Mouse (Mus musculus) c-Kit-positive CD71-positive TER-119-negative erythroid progenitor cells, embryonic 14.5 days (primary cell): ENCODE measurements around the gene Tgm2.

Experiments used
- DNase-seq: peaks from one replicate; pipeline ENCODE4 v3.0.0-alpha.2; 2013; ENCODE audit warnings: low read depth

The Tgm2 gene

DNA sequence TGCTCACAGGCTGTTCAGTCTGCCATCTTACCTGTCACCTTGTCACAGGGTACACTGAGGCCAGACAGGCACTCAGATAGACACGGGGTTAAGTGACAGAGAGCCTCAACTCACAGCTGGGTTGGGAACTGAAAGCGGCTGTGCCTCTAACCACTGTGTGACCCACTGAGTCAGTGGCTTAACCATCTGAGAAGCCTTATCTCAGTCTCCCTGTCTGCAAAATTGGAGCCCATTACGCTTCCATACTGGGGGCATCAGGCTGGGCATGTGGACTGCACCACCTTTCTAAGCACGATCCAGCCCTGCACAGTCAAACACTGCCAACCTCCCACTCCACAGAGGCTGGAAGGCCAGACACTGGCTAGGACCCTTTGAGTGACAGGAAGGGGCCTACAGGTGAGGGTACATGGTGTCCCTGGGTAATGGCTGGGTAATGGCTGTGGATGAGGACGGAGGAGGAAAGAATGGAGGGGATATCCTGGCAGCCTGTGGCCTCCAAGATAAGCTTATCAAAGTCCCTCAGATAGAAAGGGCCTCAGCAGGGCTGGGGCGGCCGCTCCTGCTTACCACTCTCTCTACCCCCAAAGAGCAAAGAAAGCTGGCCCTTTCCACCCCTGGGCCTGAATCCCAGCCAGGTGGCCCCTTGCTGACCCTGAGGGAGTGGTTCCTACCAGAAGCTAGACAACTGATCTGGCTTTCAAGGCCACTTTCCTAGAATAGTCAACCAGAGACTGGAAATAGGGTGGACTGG is 4.4 kb downstream of the Tgm2 start:
- DNase-seq, result peak; percentile 93

DNA sequence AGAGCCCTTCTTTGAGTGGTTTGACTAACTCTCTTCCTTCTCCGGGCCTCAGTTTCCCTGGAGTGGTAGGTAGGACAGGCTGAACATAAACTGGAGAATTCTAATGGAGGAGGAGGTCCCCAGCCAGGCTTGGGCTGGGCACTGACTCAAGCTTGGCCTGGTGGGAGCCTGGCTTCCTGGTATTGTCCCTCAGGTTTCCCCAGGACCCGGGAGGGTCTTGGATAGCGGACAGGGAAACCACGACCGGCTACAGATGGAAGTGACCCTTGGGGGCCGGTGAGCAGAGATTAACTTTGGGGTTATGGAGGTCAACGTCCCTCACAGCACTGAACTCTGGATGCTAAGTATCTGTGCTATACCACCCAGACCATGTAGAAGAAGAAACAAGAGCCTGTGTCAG is 5.0 kb downstream of the Tgm2 start:
- DNase-seq, result no peak

DNA sequence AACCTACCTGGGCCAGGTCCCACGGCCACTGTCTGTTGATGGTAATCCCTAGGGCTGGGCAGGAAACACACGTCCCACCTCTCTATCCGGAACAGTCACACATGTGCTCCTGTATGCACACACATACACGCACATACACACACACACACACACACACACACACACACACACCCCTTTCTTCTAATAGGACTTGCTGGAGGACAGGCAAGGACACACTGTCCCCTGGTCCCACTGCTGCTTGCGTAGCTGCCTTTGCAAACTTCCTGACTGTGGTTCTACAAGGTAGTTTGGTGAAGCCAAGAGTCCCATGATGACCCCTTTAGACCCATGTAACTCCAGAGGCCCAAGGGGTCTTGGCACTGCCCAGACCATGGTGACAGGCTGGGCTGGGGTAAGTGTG is 5.6 kb downstream of the Tgm2 start:
- DNase-seq, result no peak

DNA sequence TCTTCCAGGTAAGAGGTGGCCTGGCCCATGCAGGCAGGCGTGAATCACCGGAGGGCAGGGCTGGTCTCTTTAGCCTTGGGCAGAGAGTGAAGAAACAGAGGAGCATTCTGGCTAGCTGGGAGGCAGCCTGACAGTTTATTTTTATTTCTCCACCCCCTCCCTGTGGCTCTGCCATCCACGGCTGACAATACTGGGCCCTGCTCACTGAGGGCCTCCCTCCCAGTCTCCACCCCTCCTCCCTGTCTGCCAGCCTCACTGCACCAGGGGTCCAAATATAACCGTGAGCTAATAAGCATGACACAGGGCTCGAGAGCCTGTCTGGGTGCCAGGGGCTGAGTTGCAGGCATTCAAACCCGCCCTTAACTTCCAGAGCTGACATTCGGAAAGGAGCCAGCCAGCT is 6.6 kb downstream of the Tgm2 start:
- no peak for DNase-seq

DNA sequence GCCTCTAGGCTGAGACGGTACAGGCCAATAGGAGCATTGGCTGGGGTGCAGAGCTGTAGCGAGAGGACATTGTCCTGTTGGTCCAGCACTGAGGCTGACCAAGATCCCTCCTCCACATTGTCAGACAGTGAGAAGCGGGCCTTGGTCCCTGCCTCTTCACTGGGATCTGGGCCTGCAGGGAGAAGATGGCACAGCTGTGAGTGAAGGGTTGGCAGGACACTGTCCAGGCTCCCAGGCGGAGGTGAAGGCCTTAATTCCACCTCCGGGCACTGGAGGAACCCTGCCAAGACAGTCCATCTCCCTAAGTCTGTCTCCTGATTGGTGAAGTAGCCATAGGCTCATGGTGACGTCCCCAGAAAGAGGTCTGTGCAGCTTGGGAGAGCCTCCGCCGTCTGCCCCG is 7.5 kb downstream of the Tgm2 start:
- no peak for DNase-seq

DNA sequence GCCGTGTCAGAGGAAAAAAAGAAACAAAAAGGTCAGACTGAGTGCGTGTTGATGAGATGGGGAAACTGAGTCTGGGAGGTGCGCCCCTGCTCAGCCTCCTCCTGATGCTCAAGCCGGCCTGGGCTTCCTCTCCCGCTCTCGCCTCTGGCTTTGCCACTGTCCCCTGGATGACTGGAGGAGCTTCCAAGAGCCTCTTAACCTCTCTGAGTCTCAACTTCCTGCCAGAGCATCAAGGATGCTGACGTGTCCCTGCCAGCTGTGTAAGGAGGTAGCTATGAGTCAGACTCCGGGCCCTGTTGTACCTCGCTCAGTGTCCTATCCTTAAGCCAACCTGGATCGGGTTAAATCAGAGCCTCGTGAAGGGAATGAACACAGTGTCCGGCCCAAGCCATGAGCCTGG is 8.5 kb downstream of the Tgm2 start:
- no peak for DNase-seq

DNA sequence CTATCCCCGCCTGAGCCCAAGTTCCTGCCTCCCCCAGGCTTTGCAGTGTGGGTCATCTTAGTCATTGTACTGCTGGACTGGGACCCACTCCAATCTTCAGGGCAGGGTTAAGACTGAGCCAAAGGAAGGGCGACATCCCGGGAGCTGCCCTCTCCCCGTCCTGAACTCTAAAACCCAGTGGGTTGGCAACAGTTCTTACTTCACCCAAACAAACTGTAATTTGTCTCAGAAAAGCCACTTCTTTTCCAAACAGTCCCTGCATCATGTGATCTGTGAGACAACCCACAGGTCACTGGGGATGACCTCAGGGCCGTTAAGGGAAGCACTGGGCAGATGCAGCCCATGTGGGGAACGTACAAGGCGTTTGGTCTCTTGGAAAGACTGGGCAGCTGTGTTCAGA is 10.0 kb downstream of the Tgm2 start:
- no peak for DNase-seq

DNA sequence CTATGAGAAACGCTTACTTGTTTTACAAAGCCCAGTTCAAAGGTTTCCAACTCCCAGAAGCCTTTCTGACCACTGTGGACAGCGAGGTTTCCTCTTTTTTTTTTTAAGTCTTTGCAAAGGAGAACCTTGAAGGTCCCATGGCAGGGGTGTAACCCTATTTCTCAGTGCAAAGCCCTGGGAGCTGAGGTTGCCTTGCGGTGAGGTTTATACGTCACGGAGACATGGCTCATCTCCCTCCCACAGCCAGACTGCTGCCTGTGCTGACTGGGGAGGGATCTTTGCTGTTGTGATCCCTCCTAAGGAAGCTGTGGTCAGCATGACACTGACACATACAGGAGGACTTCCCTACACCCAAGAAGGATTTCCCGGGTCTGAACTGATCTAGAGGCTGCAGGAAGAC is 13.2 kb downstream of the Tgm2 start:
- DNase-seq, result no peak

DNA sequence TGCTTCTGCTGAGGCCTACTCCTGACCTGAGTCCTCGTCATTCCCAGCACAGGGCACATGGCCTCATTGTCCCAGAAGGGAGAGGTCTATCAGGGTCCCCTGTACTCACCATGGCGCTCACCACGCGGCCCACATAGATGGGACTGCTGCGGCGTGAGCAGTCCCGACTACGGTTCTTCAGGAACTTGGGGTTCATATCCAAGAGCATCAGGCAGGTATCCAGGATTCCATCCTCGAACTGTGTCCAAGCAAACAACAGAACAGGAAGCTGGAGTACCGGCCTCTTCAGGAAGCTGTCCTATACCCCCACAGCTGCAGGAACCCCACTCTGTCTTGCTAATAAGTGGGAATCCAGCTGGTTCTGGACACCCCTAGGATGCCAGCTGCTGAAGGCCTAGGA is 13.9 kb downstream of the Tgm2 start:
- DNase-seq, result no peak

DNA sequence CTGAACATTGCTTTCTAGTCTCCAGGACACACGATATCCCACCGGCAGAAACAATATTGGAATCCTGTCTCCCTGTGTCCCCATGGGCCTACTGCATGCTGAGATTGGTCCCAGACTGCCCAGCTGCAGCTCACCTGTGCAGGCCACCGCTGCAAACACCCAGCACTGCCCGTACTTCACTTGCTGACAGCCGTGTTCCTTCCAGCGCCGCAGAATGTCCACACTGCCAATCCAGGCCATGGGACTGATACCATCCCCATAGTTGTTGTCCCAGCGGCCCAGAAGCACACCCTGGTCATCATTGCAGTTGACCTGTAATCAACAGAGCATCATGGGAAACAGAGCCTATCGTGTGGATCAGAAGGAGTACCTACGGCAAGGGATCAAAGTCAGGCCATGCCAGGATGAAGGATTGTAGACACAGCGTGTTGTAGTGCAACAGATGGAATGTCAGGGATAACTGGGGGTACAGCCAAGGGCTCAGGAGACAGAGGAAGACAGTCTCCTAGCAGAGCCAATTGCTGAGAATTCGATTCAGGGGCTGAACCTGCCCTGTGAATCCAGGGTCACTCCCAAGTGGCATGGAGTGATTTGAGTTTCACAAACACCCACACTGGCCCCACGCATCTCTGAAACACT is 14.9 kb downstream of the Tgm2 start:
- no peak for DNase-seq

DNA sequence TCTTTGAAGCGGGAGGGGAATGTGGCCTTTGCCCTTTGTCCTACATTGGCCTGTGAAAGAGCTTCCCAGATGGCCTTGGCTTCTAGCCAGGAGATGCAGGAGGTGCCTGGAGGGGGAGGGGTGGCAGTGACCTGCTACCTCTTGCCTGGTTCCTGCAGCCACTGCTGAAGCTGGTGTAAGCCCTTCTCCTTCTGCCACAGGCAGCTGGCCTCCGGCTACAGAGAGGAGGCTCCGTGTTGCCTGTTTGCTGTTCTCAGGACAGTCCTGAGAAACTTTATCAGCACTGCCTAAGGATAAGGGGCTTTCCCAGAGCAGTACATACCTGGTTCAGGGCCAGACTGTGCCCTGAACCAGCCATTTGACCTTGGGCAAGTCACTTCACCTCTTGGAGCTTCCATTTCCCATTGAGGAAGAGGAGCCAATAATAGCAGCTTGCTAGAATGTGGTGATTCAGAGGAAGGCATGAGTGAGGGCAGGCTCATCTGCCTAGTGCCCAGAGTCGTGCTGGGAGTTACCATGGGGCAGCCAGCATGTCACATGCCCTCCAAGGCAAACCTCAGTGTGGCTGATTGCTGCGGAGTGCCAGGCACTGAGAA is 15.7 kb downstream of the Tgm2 start:
- DNase-seq, result no peak

DNA sequence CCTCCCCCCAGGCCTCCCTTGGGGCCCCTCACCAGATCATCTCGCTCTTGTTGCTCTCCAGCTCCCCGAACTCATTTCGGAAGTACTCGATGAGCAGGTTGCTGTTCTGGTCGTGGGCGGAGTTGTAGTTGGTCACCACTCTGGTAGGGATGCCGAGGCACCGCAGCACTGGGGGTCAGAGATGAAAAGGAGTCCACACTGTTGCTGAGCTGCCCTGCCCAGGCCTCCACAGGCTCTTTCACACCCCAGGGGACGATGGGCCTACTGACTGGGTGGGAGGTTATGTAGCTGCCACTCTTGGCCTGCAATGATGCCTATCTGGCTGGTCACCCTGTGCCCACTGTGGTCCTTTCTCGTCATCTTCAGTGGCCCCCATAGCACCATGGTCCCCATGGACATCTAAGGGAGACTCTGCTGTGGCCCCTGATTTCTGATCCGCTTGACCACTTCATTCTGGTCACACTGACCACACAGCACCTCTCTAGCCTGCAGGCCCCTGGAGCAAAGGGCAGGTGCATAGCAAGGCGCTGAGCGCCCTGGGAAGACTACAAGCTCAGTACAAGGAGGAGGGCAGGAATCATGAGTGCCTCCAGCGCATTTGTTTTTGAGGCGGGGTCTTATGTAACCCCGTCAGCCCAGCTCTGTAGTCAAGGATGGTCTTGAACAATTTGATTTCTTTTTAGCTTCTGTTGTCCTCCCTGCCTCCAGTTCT is 16.8 kb downstream of the Tgm2 start:
- DNase-seq, result no peak

DNA sequence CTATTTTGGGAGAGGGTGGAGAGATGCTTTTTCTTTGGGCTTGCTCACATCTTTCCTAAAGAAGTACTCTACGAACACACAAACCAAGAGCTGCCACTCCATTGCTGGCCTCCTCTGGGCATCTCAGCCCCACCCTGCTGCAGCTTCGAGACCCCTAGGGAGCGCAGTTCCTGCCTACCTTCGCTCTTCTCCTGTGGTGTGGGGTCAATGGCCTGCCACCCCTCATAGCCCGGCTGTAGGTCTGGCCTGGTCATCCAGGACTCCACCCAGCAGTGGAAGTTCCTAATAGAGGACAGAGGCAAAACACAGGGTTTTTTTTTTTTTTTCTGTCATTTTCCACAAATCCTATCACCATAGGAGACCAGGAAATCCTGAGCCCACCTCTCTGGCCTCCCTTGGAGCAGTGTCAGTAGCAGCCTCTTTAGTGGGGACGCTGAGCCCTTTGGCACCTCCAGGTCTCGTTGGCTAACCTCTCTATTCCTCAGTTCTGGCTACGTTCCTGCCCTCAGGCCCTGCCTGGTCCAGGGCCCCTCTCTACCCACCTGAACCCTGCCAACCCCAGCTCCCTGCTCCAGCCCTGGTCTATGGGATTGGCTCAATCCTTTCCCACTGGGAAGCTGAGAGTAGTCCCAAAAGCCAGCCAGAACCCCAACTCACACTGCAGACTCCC is 17.6 kb downstream of the Tgm2 start:
- no peak for DNase-seq

DNA sequence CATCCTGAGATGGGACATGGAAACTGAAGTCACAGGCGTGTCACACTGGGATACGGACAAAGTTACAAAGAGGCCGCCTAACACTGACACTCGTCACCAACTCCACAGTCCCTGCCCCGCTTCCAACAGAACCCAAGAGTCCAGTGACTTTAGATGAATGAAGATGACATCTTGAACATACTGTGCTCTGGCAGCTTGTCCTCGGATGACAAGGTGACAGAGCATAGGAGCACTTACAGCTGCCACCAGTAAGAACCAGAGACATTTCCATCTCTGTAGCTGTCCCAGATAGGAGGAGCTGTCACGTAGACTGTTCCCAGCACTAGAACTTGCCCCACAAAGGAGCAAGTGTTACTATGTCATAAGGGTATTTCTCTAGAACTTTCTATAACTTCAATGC is 18.4 kb downstream of the Tgm2 start:
- no peak for DNase-seq

DNA sequence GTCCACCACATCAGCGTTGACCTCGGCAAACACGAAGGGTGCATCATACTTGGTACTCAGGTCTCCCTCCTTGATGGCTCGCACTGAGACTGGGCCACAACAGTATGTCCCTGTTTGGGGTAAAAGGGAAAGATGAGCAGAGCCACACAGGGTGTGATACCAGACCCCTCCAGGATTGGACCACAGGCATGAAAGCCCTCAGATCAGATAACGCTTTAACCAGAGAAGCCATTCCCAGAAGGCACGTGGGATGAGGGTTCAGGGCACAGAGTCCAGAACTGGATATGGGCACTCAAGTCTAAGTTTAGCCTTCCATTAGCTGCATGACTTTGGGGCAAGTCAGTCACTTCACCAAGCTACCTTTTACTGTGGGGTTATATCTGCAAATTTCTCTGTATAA is 19.0 kb downstream of the Tgm2 start:
- no peak for DNase-seq

DNA sequence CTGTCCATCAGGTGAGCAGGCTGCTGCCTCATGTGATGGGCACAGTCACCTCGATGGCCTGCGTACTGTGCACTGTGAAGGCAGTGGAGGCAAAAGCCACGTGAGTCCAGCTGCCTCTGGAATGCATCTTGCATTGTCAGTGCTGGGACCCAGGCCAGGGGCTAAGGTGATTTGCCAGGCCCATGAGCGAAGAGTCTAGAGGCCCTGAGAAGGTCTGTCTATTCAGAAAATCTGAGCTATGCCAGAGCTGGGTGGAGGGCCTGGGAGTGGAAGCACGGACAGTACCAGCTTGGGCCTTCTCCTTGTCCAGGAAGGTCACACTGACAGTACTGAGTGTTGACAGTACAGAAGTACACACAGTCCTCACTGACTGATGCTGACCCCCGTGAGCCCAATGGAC is 23.4 kb downstream of the Tgm2 start:
- no peak for DNase-seq

DNA sequence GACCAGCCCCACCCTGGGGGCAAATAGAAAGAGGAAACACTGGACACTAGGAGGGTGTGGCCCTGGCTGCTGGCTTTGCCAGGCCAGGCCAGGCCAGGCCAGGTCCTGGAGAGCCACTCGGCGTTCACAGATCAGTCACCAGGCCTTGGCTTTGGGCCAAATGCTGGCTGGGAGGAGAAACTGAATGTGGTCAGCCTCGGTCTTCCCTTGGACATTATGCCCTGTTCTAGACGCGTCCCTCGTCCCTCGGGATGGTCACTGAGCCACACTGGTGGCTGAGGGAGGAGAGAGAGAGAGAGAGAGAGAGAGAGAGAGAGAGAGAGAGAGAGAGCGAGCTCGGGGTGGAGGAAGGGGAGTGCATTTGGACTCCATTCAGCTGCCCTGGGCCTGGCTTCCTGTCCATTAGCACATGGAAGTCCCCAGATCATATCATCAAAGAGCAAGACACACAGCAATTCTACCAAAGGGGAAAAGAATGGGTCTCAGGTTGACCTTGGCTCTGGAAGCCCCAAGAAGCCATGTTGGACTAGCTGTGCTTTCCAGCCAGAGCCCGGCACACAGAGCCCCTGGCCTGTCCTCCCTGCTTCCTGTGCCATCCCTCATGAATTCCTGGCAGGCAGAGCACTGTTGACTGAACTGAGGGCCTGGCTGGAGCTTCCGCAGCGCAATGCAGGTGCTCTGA is 24.4 kb downstream of the Tgm2 start:
- DNase-seq, result no peak

DNA sequence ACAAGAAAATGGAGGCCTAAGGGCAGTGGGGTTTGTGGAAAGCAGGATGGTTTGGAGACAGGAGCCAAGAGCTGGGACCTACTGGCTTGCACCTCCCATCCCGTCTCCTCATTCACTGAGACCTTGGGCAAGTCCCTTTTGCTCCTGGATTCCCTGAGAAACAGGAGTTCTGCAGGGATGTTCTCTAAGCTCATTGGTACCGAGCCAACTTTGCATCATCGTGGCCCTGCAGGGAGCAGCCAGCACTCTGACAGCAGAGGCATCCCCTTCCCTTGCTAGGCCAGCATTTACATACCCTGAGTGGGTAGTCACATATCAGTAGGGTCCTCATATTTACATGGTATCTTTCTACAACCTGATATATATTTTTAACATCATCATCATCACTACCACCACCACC is 25.4 kb downstream of the Tgm2 start:
- DNase-seq, result no peak

DNA sequence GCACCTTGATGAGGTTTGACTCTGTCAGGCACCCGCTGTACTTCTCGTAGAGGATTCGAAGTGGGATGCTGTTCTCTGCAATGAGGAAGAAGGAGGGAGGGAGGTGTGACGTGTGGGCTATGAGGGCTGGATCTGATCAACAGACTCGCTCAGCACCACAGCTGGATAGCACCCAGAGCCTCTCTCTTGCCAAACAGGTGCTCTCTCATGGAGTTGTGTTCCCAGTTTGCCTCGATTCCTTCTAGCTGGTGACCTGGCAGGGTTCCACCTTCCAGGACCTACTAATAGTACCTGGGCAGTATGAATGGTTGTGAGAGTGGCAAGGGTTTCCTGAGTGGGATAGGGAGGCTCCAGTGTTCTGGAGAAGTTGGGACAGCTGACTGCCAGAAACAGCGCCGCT is 26.0 kb downstream of the Tgm2 start:
- DNase-seq, result no peak

DNA sequence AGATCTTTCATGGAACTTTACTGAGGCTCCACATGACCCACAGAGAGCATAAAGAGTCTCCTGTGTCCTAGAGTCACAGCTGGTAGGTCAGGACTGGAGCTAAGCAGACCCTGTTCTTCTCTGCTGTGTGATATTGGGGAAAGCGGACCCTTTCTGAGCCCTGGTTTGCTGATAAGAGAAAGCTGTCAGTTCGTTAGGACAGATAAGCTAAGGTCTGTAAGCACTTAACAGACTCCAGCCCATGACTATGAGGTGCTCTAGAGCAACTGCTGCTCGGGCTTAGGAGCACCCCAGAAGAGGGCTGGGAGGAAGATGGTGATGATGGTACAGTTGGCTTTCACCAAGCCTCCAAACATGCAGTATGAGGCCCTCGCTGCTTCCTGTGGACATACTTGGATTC is 27.1 kb downstream of the Tgm2 start:
- no peak for DNase-seq

DNA sequence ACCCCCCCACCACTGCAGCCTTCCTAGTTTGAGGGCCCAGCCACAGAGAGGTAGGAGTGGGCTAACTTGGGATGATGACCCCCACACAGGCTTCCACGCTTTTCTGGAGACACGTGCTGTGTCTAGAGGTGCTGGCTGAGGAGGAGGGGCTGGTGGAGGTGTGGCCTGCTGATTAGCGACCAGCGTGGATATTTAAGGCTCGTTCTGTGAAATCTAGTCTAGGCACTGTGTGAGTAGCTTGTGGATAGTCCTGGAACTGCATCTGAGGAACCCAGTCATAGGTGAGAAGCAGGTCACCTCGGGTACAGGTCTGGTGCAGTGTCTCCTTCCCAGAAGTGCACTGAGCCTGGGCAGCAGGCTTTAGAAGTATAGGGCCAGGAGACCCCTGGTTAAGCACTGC is 29.6 kb downstream of the Tgm2 start:
- DNase-seq, result no peak

DNA sequence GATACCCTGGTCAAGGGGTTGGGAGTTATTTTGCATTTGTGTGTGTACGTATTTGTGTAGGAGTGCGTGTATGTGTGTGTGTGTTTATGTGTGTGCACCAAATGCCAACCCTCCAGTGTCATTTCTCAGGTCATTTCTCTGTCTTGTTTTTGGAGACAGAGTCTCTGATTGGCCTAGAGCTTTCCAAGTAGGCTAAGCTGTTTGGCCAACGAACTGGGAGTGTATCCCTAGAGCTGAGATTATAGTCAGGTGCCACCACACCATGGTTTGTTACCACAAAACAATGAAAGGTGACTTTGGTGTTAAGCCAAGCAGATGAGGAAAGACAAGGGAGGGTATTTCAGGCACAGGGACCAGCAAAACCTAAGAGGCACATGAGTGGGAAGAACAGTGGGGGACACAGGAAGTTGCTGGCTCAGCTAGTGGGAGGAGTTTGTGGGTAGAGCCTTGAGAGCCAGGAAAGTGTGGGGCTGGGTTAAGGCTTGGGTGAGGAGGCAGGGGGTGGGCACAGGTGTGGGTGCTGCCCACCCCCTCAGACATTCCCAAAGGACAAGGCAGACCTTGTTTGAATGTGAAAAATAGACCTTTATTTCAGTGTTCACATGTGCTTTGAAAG is 30.3 kb downstream of the Tgm2 start:
- DNase-seq, result no peak
